Mouse (Mus musculus) adrenal gland, adult (tissue): ENCODE measurements at regions not wholly inside any gene's neighbourhood (a gene's known extent, or its start where the extent isn't known, plus 50 kb on each side); places are given as distances from the start of the nearest gene placed in this dataset.

Source experiments
- DNase-seq, 2 experiments: peaks; one replicate each; pipeline ENCODE4 v3.0.0; 2022 to 2023; ENCODE audit warnings: low spot score in 1 of 2; ENCODE audit not compliant: inconsistent age in 2 of 2

DNA sequence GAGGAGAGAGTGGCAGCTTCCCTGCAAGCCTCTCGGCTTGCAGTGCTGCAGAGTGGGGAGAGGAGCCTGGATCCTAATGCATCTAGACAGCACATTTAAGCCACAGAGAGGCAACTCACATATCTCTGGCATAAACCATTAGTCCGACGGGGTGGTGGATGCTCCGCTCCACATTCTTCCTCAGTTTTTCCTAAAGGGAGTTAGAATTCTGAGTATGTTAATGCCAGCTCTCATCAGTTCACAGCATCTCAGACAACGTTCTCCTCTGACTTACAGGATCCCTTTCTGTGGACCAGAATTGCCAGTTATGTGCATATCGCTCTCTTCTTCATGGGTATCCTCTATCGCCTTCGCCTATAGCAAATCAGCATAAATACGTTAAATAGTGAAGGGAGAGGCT is 313.4 kb downstream of the Med10 start:
- DNase-seq: no peak

DNA sequence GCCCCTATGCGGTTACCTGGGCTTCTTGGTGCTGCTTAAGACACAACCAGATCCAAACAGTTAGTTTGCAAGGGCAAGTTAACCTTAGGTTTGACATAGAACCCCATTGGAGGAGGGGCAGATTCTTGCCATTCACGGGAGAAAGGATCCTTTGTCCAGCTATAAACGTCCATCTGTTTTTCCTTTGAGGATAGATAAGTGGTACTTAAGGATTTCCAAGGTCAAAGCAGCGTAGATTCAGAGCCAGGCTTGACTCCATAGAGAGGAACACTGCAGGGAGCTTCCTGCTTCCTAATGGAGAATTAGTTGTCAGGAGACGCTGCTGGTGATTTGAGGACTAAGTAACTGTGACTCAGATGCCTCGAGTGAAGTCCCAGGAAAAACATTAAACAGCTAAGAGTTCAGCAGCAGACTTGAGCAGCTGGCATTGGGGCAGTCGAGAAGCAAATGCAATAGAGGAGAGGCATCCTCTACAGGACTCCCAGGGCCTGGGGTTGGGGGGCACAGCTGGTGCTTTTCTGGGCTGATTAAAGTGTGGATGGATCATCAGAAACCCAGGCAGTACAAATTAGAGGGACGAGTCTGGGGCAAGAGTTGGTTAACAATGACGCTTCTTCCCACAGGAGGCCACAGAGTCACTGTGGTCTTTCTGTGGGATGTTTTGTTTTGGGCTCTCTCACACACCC is 322.8 kb downstream of the Med10 start:
- no peak for DNase-seq

DNA sequence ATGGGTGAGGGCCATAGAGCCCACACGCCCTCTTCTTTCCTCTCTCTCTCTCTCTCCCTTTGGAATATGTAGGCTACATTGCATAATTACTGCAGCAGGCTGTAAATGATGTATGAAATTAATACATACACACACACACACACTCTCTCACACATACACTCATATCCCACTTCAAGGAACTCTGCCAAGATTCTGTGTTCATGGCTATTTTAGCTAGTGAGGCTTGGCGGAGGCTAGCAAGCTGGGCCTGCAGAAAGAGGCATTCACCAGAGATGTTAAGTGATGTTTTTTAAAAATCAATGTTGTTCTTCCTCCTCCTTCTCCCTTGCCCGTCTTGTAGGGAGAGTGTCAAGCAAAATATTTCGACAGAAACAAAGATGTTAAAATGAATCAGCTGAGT is 325.1 kb downstream of the Med10 start:
- DNase-seq: no peak

DNA sequence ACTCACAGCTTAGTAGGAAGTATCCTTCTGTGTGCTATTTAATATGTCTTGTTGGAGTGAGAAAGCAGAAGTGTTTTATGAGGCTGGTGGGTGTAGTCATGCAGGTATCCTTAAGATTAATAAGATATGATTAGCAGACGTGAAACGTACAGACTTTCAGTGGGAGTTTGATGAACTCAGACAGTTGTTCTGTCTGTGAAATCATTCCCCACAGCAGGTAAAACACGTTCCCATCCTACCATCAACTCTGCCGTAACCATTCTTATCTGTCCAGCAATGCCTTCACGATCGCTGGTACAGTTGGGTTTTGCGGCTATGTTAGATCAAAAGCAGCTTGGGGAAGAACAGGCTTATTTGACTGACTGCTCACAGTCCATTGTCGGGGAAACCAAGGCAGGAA is 332.3 kb downstream of the Med10 start:
- DNase-seq: no peak

DNA sequence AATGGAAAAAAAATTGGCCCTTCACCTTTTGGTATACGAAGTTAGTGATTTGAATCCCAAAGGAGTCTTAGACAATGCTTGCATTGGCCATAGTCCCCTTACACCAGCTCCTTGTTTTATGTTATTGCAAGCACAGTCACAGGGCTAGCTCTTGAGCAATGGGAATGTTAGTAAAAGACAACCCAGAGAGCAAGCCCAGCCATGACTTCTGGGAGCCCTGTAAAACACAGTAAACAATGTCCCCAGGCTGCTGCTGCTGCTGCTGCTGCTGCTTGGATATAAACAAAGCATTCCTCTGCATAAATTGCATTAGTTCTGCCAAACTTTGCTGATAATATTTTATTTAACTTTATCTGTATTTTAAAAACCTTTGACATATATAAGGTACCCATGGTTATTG is 334.0 kb downstream of the Med10 start:
- DNase-seq: no peak

DNA sequence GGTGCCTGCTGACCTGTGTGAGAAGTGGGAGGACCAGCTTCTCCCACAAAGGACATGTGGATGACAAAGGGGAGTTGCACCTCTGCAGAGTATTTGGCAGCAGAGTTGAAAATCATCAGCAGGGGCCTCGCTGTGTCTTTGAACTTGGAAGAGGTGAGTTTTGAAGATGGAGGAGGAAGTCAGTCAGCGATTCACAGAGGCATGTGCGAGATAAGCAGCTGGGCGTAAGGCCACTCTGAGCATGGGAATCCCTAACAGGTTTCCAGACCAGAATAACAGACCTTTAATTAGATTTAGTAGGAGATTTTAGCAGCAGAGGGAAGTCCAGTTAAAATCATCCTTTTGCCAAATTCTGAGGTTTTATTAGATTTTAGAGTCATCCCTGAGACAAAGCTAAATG is 342.3 kb downstream of the Med10 start:
- DNase-seq: peak in 1 of 2 experiments; percentile 28

DNA sequence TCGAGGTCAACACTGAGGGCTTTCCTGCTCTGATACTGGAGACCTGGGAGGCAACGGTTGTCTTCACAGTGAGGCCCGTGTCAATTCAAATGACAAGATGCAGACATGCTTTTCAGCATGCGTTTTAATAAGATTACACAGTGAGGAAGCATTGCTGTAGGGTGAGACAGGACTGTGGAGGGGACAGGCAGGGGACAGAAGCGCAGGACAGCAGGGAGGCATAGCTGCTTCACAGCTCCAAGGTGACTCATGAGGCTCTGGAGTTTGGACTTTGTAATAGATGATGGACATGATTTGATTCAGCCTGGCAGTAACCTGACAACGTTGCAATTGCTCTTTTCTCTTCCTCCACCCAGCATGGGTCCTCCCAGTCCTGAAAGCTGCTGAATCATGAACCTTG is 343.3 kb downstream of the Med10 start:
- DNase-seq: peak; percentile 40 to 85

DNA sequence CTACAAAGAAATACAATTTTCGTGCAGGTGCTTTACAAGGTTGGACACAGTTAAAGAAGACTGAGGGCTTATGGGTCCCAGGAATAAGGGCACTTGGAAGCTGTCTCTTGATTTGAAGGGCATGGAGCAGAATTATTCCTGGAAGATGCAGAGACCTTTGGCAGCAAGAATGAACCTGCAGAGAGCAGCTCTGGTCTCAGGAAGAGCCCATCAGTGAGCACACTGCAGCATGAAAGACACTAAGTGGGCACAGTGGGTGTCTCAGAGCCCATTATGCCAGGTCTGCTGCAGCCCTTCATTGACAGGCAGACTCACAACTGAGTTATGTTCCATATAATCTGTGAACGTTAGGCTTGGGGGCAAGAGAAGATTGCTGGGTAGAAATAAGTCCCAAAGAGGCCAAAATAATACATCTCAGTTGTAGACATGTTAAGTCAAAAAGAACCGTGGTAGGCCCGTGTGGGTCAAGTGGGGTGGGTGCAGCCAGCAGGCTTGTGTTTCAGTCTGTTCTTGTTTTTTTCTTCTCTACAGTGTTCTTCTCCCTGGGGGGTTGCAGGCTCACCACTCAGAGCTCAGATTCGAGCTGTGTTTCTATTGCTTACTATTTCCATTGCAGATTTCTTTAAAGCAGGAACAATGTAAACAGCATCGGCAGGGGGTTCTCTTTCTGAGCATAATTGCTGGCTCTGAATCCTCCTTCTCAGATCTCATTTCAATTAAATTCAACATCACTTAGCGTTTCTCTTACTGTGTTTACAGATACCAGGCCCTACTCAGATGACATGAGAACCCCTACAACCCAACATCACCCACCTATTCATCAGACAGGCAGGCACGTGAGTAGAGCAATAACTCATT is 347.1 kb downstream of the Med10 start:
- no peak for DNase-seq

DNA sequence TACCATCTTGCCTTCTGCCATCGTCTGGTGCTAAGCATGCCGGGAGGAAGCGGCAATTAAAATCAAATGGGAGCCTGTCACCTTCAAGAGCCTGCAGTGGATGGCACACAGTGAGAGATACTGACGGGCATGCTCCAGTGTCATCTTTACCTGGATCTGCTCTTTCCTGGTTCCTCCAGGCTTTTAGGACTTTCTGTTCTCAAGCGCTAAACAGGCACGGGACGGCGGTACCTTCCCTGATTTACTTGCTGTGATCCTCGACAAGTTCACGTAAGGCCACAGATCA is 347.6 kb downstream of the Med10 start:
- DNase-seq: no peak

DNA sequence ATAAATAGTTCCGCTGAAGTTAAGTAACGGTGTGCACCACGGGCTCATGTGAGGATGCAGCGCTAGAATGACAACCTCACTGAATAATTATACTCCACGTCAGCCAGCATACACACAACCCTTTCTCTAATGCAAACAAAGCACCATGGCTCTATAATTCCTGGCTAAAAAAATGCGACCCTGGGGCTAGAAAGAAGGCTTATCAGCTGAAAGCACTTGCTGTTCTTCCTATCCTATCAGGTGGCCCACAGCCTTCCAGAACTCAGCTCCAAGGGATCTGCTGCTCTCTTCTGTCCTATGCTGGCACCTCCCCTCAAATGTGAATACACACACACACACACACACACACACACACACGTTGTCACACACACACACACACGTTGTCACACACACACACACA is 350.9 kb downstream of the Med10 start:
- DNase-seq: no peak

DNA sequence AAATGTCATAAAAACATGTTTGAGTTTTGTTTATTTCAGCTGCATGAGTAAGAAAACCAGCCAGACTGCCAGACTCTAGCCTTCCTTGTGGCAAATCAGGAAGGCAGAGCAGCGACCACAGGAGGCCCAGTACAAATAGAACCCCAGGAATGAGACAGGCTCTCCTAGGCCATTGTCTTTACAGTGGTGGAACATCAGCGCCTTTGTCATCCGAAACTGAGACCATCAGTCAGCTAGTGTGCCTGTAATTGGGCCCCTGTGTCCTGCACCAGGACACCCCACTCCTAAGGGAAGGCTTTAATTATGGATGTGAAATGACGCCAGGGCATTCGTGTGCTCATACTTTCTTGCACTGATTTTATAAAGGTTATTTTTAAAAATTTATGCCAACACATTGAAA is 353.4 kb downstream of the Med10 start:
- DNase-seq: no peak

DNA sequence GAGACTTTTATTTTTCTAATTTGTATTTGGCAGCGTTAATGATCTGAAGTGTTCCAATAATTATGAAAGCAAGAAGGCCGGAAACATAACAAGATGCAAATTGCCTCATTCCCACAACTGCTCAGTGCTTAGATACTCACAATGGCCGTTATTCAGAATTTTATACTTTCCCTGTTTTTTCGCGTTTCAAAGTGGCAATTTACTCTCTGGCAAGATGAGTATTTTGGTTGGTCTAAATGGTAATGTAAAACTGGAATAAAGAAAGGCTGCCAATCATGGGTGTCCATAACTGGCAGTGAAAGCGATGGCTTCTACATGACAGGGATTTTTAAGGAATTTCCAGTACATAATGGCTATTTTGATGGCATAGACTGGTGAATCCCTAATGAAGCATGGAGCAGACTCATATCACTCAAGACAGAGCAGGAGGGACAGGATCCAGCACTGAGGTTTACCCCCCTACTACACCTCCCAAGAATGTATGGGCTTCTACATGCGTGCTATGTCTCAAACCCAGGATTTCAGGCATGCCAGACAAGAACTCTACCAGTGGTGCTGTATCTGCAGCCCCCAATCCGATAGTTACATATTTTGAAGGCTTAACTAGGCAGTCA is 354.9 kb downstream of the Med10 start:
- no peak for DNase-seq

DNA sequence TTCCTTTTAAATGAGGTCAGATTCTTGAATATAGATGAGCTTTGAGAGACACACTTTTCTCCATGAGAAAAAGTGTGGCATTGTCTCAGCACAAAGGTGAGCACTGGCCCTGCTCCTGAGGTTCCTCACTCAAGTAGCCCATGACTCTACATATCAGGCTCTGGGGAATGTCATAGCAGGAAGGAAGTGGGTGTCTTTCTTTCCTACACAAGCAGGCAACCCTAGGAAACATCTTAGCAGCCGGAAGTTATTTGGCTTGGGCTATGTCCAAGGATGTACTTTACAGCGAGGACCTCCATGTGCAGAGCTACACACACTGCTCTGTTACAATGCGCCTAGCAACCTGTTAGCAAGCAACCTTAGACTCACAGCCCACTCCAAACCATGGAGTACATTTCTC is 356.9 kb downstream of the Med10 start:
- DNase-seq: no peak

DNA sequence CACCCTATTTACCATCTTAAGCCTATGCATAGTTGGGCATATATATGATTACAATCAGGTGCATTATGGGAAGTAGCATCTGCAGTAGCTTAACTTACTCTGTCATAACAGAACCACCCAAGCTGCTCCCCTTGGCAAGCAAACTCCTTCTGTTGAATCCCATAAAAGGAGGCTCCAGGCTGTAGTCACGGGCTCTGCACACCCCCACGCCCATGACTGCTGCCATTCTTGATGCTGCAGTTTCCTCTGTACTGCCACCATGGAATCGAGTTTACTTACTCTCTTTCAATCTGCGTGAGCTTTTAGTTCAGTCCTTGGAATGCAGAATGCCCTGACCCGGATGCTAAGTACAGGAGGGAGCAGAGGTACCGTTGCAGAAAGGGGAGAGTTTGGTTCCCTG is 357.4 kb downstream of the Med10 start:
- DNase-seq: no peak

DNA sequence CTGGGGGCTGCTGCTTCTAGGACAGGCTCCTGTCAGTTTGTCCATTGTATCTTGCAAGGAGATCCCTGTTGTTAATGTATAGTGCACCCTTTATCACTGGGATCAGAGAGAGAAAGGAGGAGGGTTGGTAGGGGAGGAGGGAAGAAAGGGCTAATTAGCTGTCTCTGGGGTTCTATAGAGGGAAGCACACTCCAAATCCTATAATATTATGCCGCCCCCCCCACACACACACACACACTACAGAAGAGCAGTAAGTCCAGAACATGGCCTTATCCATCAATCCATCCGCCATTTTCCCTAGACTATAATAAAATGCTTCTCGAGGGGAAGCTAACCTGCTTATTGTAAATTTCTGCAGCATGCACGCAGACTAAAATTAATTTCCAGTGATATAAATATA is 359.9 kb downstream of the Med10 start:
- no peak for DNase-seq

DNA sequence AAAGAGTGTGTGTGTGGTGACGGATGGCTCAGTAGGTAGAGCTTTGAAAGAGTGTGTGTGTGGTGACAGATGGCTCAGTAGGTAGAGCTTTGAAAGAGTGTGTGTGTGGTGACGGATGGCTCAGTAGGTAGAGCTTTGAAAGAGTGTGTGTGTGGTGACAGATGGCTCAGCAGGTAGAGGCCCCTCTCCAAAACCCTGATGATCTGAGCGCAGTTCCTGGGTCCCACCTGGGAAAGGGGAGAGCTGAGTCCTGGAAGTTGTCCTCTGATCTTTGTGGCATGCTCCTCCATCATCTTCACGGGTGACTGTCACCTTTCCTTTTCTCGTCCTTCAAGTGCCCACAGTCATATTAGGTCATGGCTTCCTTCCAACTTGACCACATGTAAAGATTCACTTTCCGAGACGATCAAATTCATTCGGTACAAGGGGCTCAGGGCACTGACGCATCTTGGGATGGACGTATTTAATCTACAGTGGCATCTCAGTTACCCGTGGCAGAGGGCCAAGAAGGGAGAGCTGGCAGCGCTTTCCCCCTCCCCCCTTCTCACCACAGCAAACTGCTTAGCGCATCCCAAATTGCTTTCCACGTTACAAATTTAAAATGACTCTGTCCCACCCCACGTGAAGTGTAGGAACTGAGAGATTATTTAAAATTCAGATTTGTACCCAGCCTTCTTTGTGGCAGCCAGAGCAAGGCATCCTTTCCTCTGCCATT is 363.5 kb downstream of the Med10 start:
- no peak for DNase-seq

DNA sequence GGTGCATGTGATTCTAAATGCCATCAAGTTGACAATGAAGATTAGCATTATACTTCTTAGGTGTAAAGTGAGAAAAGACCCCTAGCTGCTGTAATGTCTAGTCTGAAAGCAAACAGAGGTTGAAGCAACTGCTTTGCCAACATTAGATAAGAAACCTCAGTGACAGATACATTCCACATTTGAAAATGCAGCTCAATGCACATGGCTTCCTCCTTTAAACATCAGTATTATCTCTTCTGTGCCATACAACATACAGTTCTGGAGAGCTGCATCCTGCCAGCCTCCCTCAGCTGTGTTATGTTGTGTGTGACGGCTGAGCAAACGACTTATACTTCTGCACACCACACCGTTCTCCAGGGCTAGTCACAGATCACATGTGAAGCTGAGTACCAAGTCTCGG is 365.6 kb downstream of the Med10 start:
- DNase-seq: no peak

DNA sequence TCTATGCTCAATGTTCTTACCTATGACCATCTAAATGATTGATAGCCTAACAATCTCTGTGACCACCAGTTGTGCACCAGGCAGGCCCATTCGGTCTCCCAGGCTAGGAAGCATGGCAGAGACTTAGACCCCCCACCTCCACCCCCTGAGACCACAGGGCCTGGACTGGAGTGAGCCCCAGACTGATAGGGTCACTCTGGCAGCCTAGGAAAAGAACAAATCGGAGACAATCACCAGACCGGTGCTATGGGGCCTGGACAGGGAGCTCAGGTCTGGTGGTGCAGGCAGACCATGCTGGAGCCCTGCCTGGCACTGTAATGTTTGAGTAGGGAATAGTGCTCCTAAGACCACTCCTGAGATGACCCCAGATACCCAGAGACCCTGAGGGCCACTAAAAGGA is 366.7 kb downstream of the Med10 start:
- no peak for DNase-seq

DNA sequence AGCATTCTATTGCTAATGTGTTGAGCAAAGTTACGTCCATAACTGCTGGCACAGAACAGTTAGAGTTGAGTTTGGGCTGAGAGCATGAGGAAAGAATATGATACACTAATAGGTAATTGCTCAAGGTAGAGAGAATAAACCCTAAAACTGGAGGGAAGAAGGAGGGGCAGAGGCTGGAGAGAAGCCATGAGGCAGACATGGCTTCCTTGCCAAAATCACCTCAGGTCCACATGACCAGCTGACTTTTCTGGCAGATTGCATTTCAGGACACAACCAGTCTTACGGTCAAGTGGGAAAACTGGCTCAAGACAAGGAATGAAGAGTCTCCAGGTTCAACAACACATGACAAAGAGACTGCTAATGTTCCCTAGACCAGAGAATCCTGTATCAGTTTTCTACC is 374.9 kb downstream of the Med10 start:
- no peak for DNase-seq

DNA sequence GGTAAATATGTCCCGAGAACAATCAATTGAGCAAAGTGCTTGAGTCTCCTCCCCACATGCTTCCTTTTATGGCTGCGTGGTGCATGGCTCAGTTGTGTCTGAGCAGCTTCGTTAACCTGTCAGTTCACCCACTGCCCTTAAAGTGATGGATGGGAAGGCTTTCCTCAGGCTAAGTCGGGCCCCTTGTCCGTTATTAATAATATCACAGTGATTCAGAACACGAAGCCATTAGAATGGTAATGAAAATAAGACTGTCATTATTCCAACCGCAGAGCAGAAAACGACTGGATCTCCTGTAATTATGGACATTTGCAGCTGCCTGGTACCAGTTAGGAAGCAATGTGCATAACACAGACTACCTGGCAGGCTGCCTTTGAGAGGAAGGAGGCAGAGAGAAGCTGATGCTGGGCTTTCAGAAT is 375.9 kb downstream of the Med10 start:
- DNase-seq: no peak

DNA sequence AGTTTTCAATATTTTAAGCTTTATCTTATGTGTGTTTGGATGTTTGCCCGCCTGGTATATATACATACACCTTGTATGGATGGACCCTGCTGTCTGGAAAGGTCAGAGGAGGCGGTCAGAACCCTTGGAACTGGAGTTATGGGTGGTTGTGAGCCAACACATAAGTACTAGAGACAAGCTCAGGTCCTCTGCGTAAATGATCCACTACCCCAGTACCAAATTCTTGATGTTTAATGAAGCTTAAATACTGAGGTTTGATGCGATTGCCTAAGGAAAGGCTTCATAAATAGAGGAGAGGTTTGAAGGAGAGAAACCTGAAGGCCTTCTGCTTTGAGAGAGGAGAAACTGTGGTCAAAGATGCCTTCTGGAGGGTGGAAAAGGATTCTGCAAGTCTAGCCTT is 388.8 kb downstream of the Med10 start:
- no peak for DNase-seq
